Mouse (Mus musculus) mouse trophoblast stem cell (cell line): ENCODE results near the gene Sec14l3.
"Not testable (repeated sequence)": the region's sequence is repeated elsewhere in the genome, so short reads cannot be mapped to it uniquely, and the experiment has no call there.

ENCODE experiments used
- in situ Hi-C, 2 experiments: fragments of 300-500 bp; cut with MseI, MboI; formaldehyde crosslinking; loops; 2 replicates in 1 of 2; 3 replicates in 1 of 2; pipeline ENCODE4 v1.15.1; 2025

Gene Sec14l3

DNA sequence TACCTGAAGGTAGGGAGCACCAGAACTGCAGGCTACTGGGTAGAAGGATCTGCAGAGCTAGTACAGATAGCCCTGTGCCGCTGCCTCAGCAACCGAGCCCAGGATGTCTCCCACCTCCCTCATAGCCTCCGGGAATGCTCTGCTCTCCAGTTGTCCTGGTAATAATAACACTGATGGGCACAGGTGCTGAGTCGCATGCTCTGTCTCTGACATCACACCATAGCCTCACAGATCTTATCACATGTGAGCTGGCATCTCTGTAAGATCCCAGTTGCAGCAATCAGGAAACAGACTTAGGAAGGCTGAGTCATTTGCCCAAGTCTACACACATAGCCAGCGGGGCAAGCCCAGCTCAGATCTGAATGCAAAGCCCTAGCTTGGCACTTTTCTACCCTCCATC, 37.2 kb downstream of the Sec14l3 start:
- in situ Hi-C loops = no loop called here

- in situ Hi-C loops = no loop called here
These were observed 38.9 kb downstream of the Sec14l3 start for GRCm38 (mm10) chr11:4103522-4103921.

DNA sequence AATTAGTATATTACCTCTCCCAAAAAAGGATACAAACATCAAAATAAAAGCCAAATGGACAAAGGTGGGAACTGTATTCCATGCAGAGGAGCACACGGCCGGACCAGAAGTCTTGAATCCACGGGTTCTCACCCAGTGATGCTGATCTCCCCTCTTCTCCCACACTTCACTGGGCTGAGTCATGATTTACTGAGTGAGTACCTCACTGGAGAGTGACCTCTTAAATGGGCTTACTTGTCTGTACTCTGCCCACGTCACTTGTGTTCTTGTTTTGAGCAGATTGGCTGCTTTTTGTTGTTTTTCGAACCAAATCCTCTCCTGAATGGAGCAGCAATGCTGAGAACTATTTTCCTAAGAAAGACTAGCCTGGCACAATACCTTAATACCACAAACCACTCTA, 40.3 kb downstream of the Sec14l3 start:
- in situ Hi-C loops = no loop called here

- in situ Hi-C loops = no loop called here
These were observed 40.8 kb downstream of the Sec14l3 start for GRCm38 (mm10) chr11:4105444-4105843.

DNA sequence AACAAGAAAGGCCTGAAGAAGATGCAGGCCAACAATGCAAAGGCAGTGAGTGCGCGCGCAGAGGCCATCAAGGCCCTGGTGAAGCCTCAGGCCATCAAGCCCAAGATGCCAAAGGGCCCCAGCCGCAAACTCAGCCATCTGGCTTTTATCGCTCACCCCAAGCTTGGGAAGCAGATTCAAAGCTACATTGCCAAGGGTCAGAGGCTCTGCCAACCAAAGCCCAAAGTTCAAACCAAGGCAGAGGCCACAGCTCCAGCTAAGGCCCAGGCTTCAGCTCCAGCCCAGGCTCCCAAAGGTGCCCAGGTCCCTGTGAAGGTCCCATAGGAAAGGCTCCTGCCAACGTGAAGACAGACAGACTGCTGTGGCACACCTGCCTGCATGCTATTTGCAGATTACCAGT, 43.3 kb downstream of the Sec14l3 start:
- in situ Hi-C loops = not testable (repeated sequence)

GRCm38 (mm10) chr11:4108691-4109090, 44.0 kb downstream of the Sec14l3 start:
- in situ Hi-C loops = no loop called here

GRCm38 (mm10) chr11:4112033-4112432, 47.4 kb downstream of the Sec14l3 start:
- in situ Hi-C loops = no loop called here

DNA sequence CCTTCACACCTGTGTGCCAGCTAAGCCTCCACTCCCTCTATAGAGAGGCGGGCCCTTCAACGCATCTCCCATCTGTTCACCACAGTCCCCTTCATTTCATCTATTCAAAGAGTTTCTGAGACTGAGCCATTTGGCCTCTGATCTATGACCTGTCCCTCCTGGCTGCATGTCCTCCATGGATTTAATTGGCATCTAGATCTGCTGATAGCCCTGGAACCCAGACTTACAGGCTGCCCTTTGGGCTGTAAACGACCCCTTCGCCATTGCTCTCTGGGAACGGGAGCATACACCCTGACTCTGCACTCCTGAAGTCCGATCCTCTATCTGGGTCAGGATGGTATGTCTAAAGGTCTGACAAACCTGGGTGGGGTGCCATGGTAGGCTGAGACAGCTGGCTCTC, 48.2 kb downstream of the Sec14l3 start:
- in situ Hi-C loops = no loop called here

GRCm38 (mm10) chr11:4113496-4113895, 48.9 kb downstream of the Sec14l3 start:
- in situ Hi-C loops = no loop called here

DNA sequence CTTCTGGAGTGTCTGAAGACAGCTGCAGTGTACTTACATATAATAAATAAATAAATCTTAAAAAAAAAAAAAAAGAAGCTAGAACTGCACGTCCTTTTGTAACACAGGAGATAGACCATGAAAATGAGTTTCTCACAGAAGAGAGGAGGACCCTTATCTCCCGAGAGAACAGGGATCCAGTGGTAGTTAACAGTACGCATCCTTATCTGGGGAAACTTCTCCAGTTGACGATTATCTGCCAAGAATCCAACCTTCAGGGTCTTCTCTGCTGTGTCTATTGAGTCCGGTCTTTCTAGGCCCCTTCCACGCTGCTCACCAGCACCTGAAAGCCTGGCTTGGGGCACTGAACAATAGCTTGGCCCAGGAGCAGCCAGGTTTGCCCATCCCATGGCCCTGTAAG, 49.3 kb downstream of the Sec14l3 start:
- in situ Hi-C loops = no loop called here

GRCm38 (mm10) chr11:4114541-4114940, 49.9 kb downstream of the Sec14l3 start:
- in situ Hi-C loops = not testable (repeated sequence)

DNA sequence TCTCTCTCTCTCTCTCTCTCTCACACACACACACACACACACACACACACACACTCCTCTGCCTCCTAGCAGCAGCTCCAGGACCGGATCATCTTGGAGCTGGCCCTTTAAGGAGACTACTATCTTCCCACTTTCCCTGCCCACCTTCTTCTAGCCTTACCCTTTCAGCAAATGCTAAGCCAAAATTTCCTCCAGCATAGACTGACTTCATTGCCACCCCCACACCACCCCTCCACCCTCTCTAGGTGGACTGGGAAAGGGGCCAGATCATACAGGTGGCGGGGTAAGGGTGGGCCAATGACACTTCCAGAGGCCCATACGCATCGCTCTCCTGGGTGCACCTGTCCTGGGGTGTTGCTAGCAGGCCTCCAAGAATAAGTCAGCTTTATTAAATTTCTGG, 50.8 kb downstream of the Sec14l3 start:
- in situ Hi-C loops = no loop called here

- in situ Hi-C loops = no loop called here
These were observed 52.0 kb downstream of the Sec14l3 start for GRCm38 (mm10) chr11:4116458-4117141.

DNA sequence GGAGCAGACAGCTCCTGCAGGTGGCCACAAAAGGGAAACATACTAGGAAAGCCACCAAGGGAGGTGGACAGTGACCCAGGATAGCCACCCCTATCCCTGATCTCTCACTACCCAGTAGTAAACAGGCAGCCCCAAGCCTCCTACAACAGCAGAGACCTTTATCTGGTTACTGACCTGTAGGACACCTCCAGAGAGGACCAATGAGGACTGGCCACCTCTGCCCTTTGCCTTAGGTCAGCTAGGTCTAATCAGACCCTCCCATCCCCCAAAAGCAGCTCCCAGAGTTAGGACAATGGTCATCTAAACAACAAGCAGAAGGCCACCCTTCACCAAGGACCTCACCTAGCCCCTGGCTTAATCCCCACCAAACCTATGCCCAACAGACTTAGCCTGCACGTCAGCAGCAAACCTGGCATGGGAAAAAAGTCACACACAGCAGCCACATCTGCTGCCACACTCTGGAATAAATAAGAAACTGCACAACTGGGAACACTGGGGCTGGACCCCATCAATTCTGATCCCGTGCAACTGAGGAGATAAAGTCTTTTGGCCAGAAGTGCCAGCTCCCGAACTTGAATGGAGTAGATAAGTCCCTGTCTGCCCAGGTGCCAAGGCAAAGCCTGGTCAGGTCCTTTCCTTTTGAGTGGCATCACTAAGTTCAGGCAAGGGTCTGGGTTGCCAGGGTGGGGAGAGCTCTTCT, 52.9 kb downstream of the Sec14l3 start:
- in situ Hi-C loops = no loop called here

GRCm38 (mm10) chr11:4118081-4118921, 53.7 kb downstream of the Sec14l3 start:
- in situ Hi-C loops = no loop called here

GRCm38 (mm10) chr11:4119635-4120034, 55.0 kb downstream of the Sec14l3 start:
- in situ Hi-C loops = no loop called here

- in situ Hi-C loops = no loop called here
These were observed 57.0 kb downstream of the Sec14l3 start for GRCm38 (mm10) chr11:4121691-4122090.

GRCm38 (mm10) chr11:4122226-4122625, 57.6 kb downstream of the Sec14l3 start:
- in situ Hi-C loops = no loop called here

- in situ Hi-C loops = no loop called here
These were observed 58.3 kb downstream of the Sec14l3 start, which contains the start of gene Sec14l2 for GRCm38 (mm10) chr11:4122742-4123579. TSS of gene Sec14l2 (minus strand) at chr11:4123415.

DNA sequence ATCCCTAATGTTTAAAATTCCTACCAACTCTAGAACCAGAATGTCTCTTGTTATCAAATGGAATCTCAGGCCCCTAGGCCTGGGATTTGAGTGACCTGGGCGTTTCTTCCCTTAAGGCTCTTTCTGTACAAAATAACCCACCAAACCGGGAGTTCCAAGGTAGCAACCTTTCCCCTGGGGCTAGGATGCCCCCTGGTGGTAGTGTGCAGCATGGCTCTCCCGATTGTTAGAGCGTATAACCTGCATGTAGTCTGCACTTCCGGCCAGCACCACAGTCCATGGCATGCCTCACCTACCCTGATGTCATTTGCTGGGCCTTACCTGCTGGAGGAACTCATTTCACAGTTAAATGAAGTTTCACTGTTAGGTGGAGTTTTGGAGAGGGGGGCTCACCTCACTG, 59.3 kb downstream of the Sec14l3 start:
- in situ Hi-C loops = no loop called here

- in situ Hi-C loops = no loop called here
These were observed 62.4 kb downstream of the Sec14l3 start for GRCm38 (mm10) chr11:4127059-4127458.
